Mouse (Mus musculus) cerebellum, adult (tissue): ENCODE data around the gene Iffo2.

Experiments used
- ATAC-seq: cut with Nextera tagmentation; 2 replicates; pipeline ENCODE4 v1.9.2; 2017; ENCODE audit warnings: mild to moderate bottlenecking, moderate library complexity, mixed read lengths; ENCODE audit not compliant: insufficient number of reproducible peaks, low FRiP score, low TSS enrichment

Gene Iffo2

DNA sequence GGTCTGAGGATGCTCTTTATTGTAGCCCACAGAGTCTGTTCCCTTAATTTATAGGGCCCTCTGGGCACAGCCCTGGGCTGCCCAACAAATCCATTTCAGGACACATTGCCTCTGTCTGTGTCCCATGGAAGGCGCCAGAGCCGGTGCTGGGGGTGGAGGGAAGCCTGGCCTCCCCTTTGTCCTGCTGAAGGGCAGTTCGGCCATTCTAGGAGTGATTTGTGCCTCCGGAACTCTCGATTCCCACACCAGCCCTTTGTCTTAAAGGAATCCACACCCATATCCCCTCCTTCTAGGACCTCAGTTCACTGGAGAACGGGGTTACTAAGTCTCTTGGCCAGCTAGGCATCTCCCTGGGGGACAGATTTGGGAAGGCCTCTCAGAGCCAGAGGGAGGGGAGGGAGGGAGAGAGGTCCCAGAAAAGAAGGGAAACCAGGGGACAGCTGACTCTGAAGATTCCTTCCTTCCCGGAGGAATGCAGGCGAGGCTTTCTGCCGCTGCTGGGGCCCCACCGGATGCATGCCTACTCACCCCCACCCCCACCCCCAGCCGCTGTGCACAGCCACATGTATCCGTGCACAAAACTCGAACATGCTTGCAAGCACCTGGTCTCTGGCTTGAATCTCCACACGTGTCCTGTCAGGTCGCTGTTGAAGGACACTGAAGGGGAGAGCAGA lies 50.5 kb downstream of the Iffo2 start:
- no peak for ATAC-seq

DNA sequence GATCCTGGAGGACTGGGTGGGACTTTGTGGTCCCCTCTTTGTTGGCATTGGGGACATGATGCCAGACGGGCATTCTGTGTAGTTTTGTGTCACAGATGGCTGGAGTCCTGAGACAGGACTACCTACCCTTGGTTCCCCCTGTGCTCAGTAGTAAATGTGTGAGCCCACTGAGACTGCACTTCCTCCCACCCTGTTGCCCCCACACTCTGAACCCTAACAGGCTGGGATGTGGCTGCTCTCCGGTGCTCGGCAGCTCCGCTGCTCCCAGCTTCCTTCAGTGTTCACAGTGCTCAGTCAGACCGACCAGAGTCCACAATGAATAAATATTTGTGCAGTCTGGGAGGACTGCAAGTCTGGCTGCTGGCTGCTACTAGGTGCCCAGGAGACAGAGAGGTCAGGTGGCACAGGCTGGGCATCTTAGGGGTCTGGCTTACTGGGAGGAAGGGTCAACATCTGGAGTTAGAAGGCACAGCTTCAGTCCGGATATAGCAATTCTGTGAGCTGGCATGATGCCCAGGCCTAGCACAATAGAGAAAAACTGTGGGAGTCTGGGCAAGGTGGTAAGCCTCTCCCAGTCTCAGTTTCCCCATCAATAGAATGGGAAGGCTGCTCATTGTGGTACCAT lies 51.2 kb downstream of the Iffo2 start:
- no peak for ATAC-seq

DNA sequence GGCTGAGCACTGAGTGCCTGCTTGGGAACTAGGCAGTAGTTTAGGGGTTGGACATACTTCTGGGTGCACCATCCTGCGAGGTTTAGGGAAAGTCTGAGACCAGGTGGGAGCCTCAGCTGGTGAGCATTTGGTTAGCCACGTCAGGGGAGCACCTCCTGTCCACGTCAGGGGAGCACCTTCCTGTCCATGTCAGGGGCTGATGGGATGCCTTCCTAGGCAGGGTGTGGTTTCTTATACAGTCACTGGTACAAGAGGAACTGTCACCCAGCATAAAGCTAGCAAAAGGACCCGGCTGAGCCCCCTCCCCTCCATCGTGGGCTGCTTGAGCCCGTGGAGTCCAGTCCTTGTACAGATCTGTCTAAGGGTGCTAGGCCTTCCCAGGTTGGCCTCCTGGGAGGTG lies 52.0 kb downstream of the Iffo2 start:
- ATAC-seq, result no peak

DNA sequence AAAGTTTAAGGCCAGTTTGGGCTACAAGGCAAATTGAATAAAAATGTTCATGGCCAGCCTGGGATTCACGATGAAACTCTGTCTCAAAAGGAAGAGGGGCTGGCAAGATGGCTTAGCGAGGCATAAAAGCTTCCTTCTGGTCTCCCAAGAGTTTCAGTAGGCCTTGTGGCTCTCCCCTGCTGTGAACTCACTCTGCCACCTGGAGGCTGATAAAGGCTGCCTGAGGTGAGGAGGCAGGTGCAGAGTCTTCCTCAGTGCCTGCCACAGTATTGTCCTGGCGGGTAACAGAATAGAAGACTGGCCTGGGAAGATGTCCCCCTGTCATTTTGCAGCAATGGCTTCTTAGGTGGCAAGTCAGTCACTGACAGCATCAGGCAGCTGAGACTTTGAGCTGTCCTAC lies 52.6 kb downstream of the Iffo2 start:
- ATAC-seq, result no peak

DNA sequence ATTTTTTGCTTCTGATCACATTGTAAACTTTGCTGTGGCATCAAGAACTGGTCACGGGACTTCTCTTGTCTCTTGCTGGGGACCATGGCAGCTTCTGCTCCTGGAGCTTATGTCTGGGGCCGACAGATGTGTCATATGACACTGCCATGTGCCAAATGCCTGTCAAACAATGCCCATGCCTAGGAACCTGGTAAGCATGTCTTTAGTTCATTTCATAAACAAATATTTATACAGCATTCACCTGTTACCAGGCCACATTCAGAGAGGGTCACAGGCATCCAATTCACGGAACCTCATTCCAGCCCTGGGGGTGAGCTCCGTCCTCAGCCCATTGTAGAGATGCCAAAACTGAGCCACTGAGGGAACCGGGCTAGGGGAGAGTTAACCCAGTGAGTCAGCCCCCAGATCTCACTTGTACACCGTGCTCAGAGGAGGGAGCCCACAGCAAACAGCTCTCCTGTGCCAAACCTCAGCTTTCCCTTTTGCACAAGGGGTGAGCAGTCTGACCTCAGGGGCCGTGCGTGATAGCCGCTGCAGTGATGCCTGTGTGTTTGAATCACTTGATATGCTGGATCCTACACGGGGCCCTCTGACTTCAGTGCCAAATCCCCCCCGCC lies 53.4 kb downstream of the Iffo2 start:
- ATAC-seq, result no peak

DNA sequence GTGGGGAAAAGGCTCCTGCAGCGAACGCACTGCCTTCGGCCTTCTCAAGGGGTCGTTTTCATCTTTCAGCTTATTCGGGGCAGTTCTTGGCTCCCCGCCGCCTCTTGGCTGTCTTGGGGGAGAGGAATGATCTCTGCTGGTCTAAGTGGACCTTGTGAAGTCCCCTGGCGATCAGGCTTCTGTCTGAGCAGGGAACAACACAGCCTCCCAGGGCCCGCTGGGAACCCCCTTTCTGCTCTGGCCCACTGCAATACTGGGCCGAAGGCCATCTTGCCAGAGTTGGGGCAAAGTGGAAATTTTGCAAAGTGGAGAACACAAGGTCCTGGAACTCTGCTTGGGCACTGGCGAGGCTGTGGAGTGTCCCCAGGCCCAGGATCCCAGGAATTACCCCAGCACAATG lies 54.4 kb downstream of the Iffo2 start:
- no peak for ATAC-seq

DNA sequence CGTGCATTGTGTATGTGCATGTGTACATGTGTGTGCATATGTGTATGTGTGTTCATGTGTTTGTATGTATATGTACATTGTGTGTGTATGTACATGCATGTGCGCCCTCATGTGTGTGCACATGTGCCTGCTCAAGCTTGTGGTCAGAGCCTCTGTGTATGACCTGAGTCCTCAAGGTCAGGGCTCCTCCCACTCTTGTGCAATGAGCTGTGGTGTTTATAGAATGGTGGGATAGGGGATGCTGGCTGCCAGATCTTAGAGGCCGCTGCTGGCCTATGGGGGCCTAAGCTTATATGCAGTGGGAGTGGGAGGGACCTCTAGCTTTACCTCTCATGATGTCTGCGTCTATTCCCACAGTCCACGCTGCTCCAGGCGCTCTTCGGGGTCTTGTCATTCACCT lies 55.4 kb downstream of the Iffo2 start:
- ATAC-seq, result no peak

DNA sequence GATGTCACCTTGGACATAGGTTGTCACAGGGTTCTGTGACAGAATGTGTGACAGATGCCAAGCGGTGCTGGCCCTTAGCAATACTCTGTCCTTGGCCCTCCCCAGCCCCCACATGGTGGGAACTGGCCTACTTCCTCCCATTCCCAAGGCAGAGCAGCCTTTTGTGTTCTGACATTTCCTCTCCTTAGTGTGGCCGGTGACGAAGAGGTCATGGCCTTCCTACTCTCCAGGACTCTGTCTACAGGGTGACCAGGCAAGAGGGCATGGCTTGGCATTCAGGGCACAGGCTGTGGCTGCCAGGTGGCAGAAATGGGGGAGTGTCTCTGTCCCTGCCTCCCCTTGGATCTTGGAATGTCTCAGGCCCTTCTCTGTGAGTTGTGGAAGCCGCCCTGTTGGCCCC lies 57.0 kb downstream of the Iffo2 start:
- ATAC-seq, result no peak

DNA sequence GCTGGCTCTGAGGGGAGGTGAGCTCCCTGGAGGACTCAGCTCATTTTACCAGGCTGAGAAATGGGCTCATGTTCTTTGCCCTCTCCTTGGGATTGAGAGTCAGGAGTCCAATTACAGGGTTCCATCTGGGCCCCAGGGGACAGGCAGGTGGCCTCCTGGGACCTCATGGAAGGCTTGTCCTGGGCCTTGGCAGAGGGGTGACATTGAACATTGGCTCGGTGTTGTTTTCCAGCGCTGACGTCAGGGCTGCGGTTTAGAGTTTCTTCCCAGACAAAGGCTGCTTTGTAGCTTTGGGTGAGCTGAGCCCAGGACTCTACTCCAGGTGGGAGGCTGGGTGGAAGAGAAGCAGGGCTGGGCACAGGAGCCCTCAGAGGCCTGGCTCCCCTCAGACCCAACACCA lies 57.4 kb downstream of the Iffo2 start:
- ATAC-seq, result no peak

DNA sequence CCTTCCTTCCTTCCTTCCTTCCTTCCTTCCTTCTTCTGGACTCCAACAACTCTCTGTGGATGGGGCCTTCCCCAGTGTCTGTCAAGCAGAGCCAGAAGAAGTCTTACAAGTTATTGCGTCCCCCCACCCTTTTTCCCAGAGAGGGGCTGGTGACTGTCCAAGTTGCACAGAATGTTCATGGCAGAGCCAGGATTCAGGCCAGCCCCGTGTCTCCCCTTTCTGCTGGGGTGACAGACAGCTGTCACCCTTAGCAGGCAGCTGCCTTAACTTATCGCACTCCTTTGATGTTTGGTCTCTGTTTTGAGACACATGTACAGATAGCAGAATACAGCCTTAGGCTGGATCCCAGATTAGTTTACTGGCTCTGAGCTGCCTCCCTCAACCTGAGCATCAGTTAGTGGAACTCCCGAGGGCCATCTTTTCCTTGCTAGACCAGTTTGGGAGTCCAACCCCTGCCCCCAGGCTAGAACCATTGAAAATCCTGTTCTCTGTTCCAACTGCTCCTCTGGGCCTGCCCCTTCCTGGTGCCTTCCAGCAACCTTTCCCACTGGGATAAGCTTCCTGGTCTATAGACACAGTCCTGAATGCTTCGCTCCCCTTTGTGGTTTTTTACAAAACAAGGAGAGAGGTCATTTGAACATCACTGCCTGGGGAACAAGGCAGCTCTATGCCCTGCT lies 59.1 kb downstream of the Iffo2 start:
- ATAC-seq, result no peak

DNA sequence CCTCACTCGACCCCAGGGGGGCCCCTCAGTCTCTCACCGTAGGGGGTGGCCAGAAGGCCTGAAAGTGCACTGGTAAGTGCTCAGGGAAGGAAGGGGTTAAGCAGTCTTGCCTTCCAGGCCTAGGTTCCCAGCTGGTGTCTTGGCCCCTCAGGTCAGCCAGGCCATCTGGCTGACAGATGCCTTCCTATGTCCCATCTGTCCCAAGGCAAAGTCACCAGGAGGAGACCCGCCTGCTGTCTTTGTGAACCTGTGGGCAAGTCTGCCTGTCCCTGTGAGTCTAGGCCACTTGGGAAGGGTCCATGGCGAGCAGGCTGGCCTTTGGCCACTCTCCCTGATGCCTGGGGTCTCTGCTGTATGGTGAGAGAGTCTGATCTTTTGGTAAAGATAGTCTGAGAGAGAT lies 60.1 kb downstream of the Iffo2 start:
- peak; percentile 57; the same call in 1 of the 2 replicates for ATAC-seq

DNA sequence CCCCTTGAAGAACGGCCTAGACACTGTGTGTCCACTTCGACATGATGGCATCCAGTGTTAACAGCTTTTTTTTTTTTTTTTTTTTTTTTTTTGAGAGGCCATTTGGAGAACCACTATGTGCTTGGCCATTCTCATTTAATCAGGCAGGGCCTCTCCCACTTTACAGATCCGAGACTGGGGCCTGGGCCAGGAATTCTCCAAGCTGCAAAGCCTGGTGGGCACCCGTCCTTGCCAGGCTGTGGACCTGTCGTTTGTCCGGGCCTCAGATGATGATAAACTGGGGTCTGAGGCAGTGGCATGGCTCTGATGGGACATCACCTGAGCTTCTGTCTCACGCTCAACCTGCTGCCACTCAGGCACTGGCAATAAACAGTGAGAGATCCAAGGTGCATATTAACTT lies 62.5 kb downstream of the Iffo2 start:
- no peak for ATAC-seq

DNA sequence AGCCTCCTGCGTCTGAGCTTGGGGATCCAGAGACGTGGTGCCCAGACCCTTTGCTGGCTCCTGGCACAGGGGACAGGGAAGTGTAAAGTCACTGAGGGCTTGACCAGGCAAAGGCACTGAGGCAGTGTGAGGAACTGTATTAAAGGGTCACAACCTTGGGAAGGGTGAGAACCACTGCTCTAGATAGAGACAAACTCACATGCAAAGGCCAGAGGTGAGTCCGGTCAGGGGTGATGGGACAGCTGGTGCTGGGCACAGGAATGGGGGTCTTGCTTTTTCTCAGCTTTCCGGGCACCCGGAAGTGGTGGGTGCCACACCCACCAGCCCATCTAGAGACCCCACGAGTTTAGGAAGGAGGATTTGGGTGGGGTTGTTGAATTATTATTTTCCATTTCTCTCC lies 63.0 kb downstream of the Iffo2 start:
- no peak for ATAC-seq

DNA sequence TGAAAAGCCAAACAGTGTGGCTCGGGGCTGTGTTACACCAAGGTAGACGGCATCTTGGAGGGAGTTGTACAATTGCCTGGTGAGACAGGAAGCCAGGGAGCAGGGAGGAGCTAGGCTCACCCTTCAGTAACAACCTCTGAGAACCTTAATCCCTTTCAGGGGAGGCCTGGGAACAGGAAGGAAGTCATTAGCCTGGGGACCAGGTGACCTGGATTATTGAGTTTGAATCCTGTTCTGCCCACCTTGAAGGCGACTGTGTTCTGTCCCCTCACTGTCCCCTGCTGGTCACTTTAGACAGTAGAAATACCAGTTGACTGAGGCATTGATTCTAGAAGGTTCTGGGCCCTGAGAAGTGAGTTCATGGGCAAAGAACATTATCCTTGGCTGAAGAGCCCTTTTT lies 63.7 kb downstream of the Iffo2 start:
- no peak for ATAC-seq

DNA sequence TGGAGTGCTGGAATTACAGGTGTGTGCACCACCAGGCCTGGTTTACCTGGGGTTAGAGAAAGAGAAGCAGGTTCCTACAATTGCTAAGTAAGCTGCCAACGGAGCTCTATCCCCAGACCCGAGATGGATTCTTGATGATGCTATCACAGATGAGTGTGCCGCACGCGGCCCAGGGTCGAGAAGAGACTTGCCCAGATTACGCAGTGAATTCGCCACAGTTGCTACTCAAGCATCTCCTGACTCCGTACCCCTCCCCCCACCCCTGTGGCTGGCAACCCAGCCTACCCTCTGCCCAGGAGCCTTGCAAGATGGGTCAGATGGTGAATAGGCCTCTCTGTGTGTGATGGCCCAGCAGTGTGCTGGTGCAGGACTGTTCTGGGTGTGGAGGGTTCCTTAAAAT lies 66.4 kb downstream of the Iffo2 start:
- ATAC-seq, result no peak; the same call in 1 of the 2 replicates

DNA sequence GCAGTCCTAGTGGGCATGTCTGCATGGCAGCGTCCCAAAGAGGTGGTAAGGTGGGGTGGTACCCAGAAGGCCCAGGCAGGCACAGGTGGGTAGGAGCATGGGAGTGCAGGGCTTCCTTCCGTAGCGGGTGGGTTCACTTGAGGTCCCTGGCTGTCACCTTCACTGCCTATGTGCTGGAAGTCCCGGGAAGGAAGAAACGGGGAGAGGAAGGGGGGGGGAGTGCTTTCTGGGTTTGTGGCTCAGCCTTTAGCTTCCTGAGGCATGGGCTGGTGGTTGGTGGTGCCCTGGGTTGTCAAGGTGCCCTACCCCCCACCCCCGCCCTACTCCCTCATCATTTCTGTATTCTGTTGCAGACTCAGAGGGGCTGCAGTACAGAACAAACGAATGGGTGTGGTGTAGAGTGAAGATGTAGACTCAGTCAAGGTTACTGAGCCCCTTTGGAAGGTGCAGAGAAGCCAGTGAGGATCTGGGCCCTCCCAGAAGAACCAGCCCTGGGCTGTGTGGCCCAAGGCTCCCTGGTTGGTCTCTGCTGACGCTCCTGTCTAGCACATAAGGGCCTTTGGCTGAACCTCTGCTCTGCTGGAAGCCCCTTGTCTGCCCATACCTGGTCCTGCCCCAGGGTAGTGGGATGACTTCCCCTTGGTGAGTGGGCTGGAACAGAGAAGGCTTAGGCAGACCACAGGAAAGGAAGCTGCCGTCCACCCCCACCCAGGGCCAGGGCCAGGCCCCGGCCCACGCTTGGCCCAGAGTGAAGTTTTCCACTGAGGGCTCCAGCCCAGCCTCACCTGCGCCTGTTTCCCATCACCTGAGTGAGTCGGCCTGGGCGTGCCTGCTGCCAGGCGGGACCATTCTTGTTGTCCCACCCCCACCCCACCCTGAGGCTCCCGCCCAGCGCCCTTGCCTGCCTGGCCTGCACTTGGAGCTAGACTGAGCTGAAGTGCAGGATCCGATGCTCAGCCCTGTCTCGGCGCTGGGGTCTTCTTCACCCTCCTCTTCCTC lies 67.2 kb downstream of the Iffo2 start:
- ATAC-seq, result no peak; the same call in 1 of the 2 replicates

DNA sequence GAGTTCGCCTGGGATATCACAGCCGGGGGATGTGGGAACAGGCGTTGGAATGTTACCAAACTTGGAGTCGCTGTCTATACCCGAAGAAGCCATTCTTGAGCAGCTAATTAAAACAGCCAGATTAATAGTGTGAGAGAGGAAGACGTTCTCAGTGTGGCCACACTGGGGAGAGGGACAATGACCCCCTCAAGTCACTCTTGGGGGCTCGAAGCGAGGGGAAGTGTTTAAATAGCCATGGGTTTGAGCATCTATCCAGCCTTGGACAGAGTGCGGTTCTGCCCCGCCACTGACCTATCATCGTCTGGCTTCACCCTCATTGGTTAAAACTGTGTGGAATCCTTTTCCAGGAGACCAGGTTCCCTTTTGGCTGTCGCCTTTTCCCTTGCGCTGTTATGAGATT lies 68.0 kb downstream of the Iffo2 start:
- no peak for ATAC-seq

DNA sequence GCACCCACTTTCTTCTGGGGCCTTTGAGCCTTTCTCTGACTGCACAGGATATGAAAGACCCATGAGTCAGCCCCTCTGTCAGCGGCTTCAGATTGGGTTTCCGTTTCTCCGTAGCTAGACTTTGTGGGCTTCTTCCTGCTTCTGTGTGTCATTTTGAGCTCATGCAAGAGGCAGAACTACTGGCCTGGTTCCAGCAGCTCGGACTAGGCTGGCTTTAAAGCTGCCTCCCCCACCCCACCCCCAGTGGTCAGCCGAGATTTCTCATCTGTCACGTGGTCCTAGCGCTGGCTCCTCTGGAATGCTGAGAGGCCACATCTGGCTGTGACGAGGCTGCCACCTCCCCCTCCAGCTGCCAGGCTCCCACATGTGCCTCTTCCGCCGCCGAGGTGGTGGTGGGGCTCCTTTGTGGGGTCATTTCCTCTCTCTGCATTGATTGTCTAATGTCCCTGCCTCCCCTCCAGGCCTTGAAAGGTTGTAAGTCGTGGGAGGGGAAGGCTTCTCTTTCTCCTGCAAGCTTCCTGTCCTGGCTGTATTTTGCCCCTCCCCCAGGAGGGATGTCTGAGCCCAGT lies 68.7 kb downstream of the Iffo2 start:
- ATAC-seq, result no peak

DNA sequence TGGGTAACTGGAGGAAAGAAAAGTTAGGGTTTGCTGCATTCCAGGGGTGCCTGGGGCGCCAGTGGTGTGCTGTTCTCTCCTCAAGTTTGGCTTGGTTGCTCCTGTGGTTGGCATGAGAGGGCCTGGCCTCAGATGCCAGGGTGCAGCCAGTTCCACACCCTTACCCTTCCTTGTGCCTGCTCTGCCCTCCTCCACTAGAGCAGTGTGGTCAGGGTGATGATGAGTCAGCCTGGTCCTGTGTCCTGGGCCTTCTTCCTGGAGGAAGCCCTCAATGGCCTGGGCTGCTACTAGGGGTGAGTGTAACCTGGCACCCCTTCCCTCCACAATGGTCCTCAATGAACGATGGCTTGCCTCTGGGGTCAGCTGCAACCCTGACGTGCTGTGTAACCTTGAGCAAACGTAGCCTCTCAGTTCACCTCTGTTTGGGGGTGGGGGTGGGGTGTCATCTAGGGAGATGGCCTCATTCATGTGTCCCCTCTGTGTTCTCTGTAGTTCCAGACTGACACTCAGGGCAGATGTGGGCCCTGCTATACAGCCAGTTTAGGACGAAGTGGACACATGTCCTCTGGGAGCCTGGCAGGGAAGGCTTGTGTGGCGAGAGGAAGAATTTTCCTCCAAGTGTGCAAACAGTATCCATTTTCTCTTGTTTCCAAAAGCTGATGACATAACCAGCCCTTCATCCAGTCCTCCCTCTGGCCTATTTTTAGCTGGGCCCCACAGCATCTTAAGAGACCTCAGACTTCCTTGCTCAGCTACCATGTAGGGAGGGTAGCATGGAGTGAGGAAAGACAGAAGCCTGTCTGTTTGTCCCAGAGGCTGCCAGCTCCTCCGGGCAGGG lies 71.4 kb downstream of the Iffo2 start:
- ATAC-seq, result no peak
